Mouse (Mus musculus) lung, postnatal 0 days (tissue): ENCODE data around the gene Zbtb8a.

ENCODE experiments used
- CTCF ChIP-seq: IDR thresholded peaks from 2 replicates; pipeline ENCODE4 v1.5.1; 2016; ENCODE audit warnings: antibody characterized with exemption, mild to moderate bottlenecking
- EP300 ChIP-seq: IDR thresholded peaks from 2 replicates; pipeline ENCODE4 v1.6.1; 2016; ENCODE audit warnings: antibody characterized with exemption, mild to moderate bottlenecking, control low read depth

DNA sequence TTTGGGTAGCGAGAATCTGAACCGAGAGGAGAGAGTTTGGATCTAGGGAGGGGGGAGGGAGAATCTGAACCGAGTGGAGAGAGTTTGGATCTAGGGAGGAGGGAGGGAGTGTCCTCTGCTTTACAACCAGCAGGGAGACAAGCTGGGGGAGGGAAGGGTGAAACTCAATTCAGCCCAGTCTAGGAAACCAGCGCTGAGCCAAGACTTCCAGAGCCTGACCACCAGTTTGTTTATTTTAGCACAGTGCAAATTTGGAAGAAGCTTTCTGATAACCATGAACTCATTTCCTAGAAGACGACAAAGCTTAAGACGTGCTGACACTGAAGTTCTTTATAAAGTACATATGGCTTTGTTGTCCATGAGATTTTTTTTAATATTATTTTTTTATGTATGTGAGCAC is 6.5 kb upstream of the Zbtb8a start:
- TF ChIP-seq EP300 = peak; percentile 78
- TF ChIP-seq CTCF = no peak
